Mouse (Mus musculus): Measurements from ENCODE around the gene Zfp58. TPM values are rescaled to one million over a fixed set of nuclear protein-coding genes. Genes with fewer than 3 reads are reported as not detected.
A peak's percentile ranks its signal among the peaks of the same experiment; 100 is the strongest.
"Not testable (repeated sequence)": the region's sequence is repeated elsewhere in the genome, so short reads cannot be mapped to it uniquely, and the experiment has no call there.

The Zfp58 gene
- polyA plus RNA-seq, 1 experiment from 2014 or later: 14.1 TPM

DNA sequence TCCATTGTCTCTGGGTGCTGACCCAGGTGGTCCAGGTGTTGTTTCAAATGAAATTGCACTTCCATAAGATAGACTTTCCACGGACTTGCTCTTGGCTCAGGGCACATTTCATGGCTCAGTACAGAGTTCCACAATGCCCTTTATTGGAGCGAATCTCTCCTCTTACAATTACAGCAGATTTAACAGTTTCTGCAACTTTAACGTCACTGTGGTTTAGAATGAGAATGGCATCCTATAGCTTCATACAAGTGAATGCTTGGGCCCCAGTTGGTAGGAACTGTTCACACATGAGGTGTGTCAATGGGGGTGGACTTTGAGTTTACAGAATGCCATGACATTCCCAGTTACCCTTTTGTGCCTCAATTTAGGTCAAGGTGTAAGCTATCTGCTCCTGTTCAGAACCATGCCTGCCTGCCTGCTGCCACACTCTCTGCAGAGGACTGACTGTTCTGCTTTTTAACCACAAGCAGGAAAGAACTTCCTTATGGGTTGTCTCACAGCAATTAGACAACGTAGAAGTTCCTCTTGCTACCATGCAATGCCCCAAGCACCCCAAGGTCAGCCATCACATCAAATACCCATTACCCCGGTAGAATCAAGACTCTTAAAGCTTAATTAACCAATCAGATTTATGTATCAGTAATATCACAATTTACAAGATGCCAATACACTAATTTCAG, 36.7 kb downstream of the Zfp58 start:
- H3K36me3 ChIP-seq; H3K4me3 ChIP-seq; ATAC-seq (ENCODE audit: borderline replicate concordance, extremely low read depth, low FRiP score, low TSS enrichment); H3K4me1 ChIP-seq; H3K4me2 ChIP-seq; H3K9me3 ChIP-seq; H3K27ac ChIP-seq; H3K9ac ChIP-seq; H3K27me3 ChIP-seq: not testable (repeated sequence)
- WGBS: 78% methylated on average over 3 of the region's 5 CpGs

- no peaks in the 10 kb centered on the region for H3K4me1 ChIP-seq
- peak overlapping the region; percentile 65 for H3K4me3 ChIP-seq
- H3K9ac ChIP-seq: peak overlapping the region; percentile 59; the same call in 1 of the 2 replicates
- 12% methylated on average over 3 of the region's 3 CpGs for WGBS
- peaks cover 7% of the 10 kb centered on the region for H3K36me3 ChIP-seq
- no peak overlapping the region for H3K27ac ChIP-seq
- no peaks in the 10 kb centered on the region for H3K9me3 ChIP-seq
- ATAC-seq (ENCODE audit: borderline replicate concordance, extremely low read depth, low FRiP score, low TSS enrichment): no peak; the same call in 1 of the 2 replicates
- no peaks in the 10 kb centered on the region for H3K27me3 ChIP-seq
- H3K4me2 ChIP-seq: peak overlapping the region; percentile 73
These were observed 48.4 kb downstream of the Zfp58 start for GRCm38 (mm10) chr13:67452021-67452309.

DNA sequence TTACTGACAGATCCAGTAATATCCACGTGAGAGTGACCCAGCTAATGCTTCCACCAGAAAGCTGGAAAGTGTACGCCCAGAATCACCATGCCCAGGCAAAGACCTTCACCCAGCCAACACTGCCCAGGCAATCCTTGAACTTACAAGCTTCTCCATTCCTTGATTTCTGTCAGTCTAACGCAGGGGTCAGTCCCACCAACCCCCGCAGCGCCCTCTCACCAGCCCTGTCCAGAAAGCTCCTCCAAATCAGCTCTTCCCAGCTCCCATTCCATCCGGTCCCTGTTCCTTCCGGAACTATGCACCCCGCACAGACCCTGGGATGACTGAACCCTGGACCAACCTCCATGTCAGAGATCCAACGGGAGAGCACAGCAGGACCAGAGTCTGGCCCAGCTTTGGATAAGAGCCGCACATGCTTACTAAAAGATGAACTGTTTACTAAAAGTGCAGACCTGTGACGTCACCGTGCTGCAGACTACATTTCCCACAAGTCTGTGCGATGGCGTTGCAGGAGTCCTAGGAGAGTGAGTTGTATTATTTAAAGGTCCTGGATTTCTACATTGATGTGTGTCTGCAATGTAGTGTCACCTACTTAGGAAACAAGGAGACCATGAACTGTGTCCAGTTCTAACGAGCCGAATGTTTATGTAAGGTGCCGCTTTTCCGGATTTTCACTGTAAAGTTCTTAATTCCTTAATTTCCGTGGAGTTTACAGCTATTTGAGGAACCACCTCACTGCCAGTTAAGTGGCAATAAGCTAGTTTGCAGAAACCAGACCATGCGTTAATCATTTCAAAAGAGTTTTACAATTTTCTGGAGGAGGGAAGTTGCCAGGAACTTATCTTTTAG, 49.0 kb downstream of the Zfp58 start, which contains the start of gene Zfp874a:
TSS of gene Zfp874a (minus strand) at position 453 of the 849 bp plus-strand sequence.
- H3K9me3 ChIP-seq: no peaks in the 10 kb centered on the region
- whole genome bisulfite sequencing: 1% methylated on average over 20 of the region's 20 CpGs

More for the DNA sequence above, 49.0 kb downstream of the Zfp58 start, which contains the start of gene Zfp874a:
- H3K27ac ChIP-seq: no peak within 1 kb of the TSS
- H3K4me1 ChIP-seq: no peaks in the 10 kb centered on the region
- H3K27me3 ChIP-seq: no peaks in the 10 kb centered on the region
- H3K9ac ChIP-seq: peak within 1 kb of the TSS; percentile 59
- H3K4me2 ChIP-seq: peak within 1 kb of the TSS; percentile 73
- ATAC-seq (ENCODE audit: borderline replicate concordance, extremely low read depth, low FRiP score, low TSS enrichment): peak; percentile 99
- peaks cover 12% of the 10 kb centered on the region for H3K36me3 ChIP-seq
- H3K4me3 ChIP-seq: peak within 1 kb of the TSS; percentile 65

Other genes with a start within 250 kb of the Zfp58 start
- 1.5 TPM in 2 replicates for gene Zfp458, start 222.1 kb downstream of the Zfp58 start, polyA plus RNA-seq (2015; fragmentation: Nextera tagmentation; extraction: Ambion mirVana)
- 0.21 and 0.92 TPM in 2 replicates for gene Zfp457, start 194.1 kb downstream of the Zfp58 start, polyA plus RNA-seq (2015; fragmentation: Nextera tagmentation; extraction: Ambion mirVana)
- 2.7 and 2.8 TPM in 2 replicates for gene Zfp595, start 168.0 kb downstream of the Zfp58 start, polyA plus RNA-seq (2015; fragmentation: Nextera tagmentation; extraction: Ambion mirVana)
- gene Gm28044, start 140.0 kb downstream of the Zfp58 start, polyA plus RNA-seq (2015; fragmentation: Nextera tagmentation; extraction: Ambion mirVana): 0.64 TPM in 1 of 2 replicates, not detected in the other
- 0.93 and 1.1 TPM in 2 replicates for gene Zfp953, start 139.9 kb downstream of the Zfp58 start, polyA plus RNA-seq (2015; fragmentation: Nextera tagmentation; extraction: Ambion mirVana)
- 0.46 and 0.48 TPM in 2 replicates for gene Gm28041, start 124.8 kb downstream of the Zfp58 start, polyA plus RNA-seq (2015; fragmentation: Nextera tagmentation; extraction: Ambion mirVana)
- gene Zfp456, start 124.7 kb downstream of the Zfp58 start, polyA plus RNA-seq (2015; fragmentation: Nextera tagmentation; extraction: Ambion mirVana): 1.8 and 1.9 TPM in 2 replicates
- gene Zfp429, start 100.7 kb downstream of the Zfp58 start, polyA plus RNA-seq (2015; fragmentation: Nextera tagmentation; extraction: Ambion mirVana): 6.8 and 7.7 TPM in 2 replicates
- gene Zfp459, start 79.1 kb downstream of the Zfp58 start, polyA plus RNA-seq (2015; fragmentation: Nextera tagmentation; extraction: Ambion mirVana): 1.1 and 1.7 TPM in 2 replicates
- gene Zfp874a, start 48.9 kb downstream of the Zfp58 start, polyA plus RNA-seq (2015; fragmentation: Nextera tagmentation; extraction: Ambion mirVana): 9.6 TPM in 2 replicates
- 2.1 and 3.8 TPM in 2 replicates for gene Zfp874b, start 16.3 kb downstream of the Zfp58 start, polyA plus RNA-seq (2015; fragmentation: Nextera tagmentation; extraction: Ambion mirVana)
- not detected in 2 replicates for gene Gm26965, start 25.6 kb upstream of the Zfp58 start, polyA plus RNA-seq (2015; fragmentation: Nextera tagmentation; extraction: Ambion mirVana)
- gene Zfp87, start 25.6 kb upstream of the Zfp58 start, polyA plus RNA-seq (2015; fragmentation: Nextera tagmentation; extraction: Ambion mirVana): 22.3 and 22.8 TPM in 2 replicates
- gene Zfp748, start 53.3 kb upstream of the Zfp58 start, polyA plus RNA-seq (2015; fragmentation: Nextera tagmentation; extraction: Ambion mirVana): 14.5 and 14.7 TPM in 2 replicates
- 3.5 and 4.4 TPM in 2 replicates for gene Zfp729b, start 109.2 kb upstream of the Zfp58 start, polyA plus RNA-seq (2015; fragmentation: Nextera tagmentation; extraction: Ambion mirVana)
- gene Gm49345, start 137.2 kb upstream of the Zfp58 start, polyA plus RNA-seq (2015; fragmentation: Nextera tagmentation; extraction: Ambion mirVana): not detected in 2 replicates
- gene Zfp729a, start 137.2 kb upstream of the Zfp58 start, polyA plus RNA-seq (2015; fragmentation: Nextera tagmentation; extraction: Ambion mirVana): 2.4 and 2.7 TPM in 2 replicates
- gene Zfp738, start 186.5 kb upstream of the Zfp58 start, polyA plus RNA-seq (2015; fragmentation: Nextera tagmentation; extraction: Ambion mirVana): 11.0 and 12.1 TPM in 2 replicates
- gene Zfp65, start 228.6 kb upstream of the Zfp58 start, polyA plus RNA-seq (2015; fragmentation: Nextera tagmentation; extraction: Ambion mirVana): 6.1 and 6.6 TPM in 2 replicates